ENCODE assay signal across 19 mouse cellular contexts in the genomic region with DNA sequence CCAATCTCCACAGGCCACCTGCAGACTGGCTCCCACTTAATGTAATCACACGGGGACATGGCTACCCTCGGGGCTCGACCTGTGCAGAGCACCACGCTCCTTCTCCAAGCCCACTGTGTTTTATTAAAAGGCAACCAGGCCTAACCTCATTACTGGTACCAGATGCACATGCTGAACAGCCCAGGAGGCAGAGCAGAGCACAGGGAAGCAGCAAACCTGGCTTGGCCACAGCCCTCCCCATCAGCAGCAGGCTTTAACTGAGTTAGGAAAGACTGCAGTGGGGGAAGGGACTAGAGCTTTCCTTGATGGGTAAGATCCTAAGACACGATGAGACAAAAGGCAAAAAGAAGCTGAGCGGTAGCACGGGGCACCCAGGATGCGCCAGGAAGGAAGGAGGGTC. TPM values are rescaled to one million over a fixed set of nuclear protein-coding genes. Genes with fewer than 3 reads are reported as not detected.
A peak's percentile ranks its signal among the peaks of the same experiment; 100 is the strongest.
DNase-seq lines count a peak whose midpoint lies in the region; ATAC-seq lines count a peak whose summit lies in the region.
"Had no signal": no experiment of that assay in that cellular context is flagged by ENCODE, and none has a peak within 500 bp of the region (broad histone marks: within the 10 kb centered on the region; RNA-seq: fewer than 3 reads in every experiment).

No protein-coding gene starts in this region.

- 69% methylated on average over 8 of the region's 8 CpGs for WGBS in embryonic facial prominence, embryonic 11.5 days
- 65% methylated on average over 8 of the region's 8 CpGs for WGBS in embryonic facial prominence, embryonic 10.5 days
- 49% methylated on average over 8 of the region's 8 CpGs for WGBS in limb, embryonic 13.5 days
- WGBS in limb, embryonic 10.5 days = 73% methylated on average over 8 of the region's 8 CpGs
- 74% methylated on average over 8 of the region's 8 CpGs for WGBS in intestine, embryonic 16.5 days

- H3K9me3 ChIP-seq in embryonic facial prominence, embryonic 11.5 days (replicated peaks; ENCODE audit: control insufficient read depth, low read length) = no peaks in the 10 kb centered on the region
- H3K9me3 ChIP-seq in embryonic facial prominence, embryonic 10.5 days = no peaks in the 10 kb centered on the region
- H3K9me3 ChIP-seq in limb, embryonic 13.5 days = no peaks in the 10 kb centered on the region
- no peaks in the 10 kb centered on the region for H3K9me3 ChIP-seq in limb, embryonic 10.5 days (replicated peaks)
- H3K9me3 ChIP-seq in intestine, embryonic 16.5 days (ENCODE audit: control insufficient read depth, low read length) = no peaks in the 10 kb centered on the region
- H3K9me3 ChIP-seq: forebrain, embryonic 13.5 days; heart, embryonic 13.5 days; hindbrain, embryonic 12.5 days had no signal

- no peak overlapping the region for H3K27ac ChIP-seq in embryonic facial prominence, embryonic 11.5 days (replicated peaks; ENCODE audit: low read depth, low read length)
- no peak overlapping the region for H3K27ac ChIP-seq in embryonic facial prominence, embryonic 10.5 days (replicated peaks)
- H3K27ac ChIP-seq in limb, embryonic 13.5 days = no peak overlapping the region
- H3K27ac ChIP-seq in limb, embryonic 10.5 days = no peak overlapping the region
- no peak overlapping the region for H3K27ac ChIP-seq in intestine, embryonic 16.5 days (ENCODE audit: low read length)
- H3K27ac ChIP-seq: forebrain, embryonic 13.5 days; heart, embryonic 13.5 days; hindbrain, embryonic 12.5 days had no signal

- no peaks in the 10 kb centered on the region for H3K36me3 ChIP-seq in embryonic facial prominence, embryonic 11.5 days (replicated peaks; ENCODE audit: control insufficient read depth, insufficient read depth, low read depth, low read length)
- H3K36me3 ChIP-seq in embryonic facial prominence, embryonic 10.5 days (replicated peaks) = no peaks in the 10 kb centered on the region
- no peaks in the 10 kb centered on the region for H3K36me3 ChIP-seq in limb, embryonic 13.5 days
- H3K36me3 ChIP-seq in limb, embryonic 10.5 days = no peaks in the 10 kb centered on the region
- no peaks in the 10 kb centered on the region for H3K36me3 ChIP-seq in intestine, embryonic 16.5 days (ENCODE audit: control insufficient read depth, insufficient read depth, low read length)
- H3K36me3 ChIP-seq: heart, embryonic 13.5 days; hindbrain, embryonic 12.5 days had no signal

- H3K9ac ChIP-seq in embryonic facial prominence, embryonic 11.5 days (replicated peaks; ENCODE audit: low read length) = no peak overlapping the region
- peak overlapping the region; percentile 1; the same call in 1 of the 2 replicates for H3K9ac ChIP-seq in limb, embryonic 13.5 days
- 0 out of 2 replicates have a peak overlapping the region, but pooled peaks have one; percentile 24 for H3K9ac ChIP-seq in intestine, embryonic 16.5 days (ENCODE audit: low read depth, low read length)
- H3K9ac ChIP-seq: forebrain, embryonic 13.5 days; heart, embryonic 13.5 days; hindbrain, embryonic 12.5 days had no signal

- DNase-seq in embryonic facial prominence, embryonic 11.5 days (ENCODE audit: low spot score) = peak; percentile 13
- no peak for DNase-seq in embryonic facial prominence, embryonic 10.5 days (ENCODE audit: low spot score)
- no peak for DNase-seq in limb, embryonic 10.5 days (ENCODE audit: low spot score)
- DNase-seq in frontal cortex, adult 2 months (ENCODE audit: extremely low spot score in 1 of 2, low spot score in 1 of 2) = no peak
- DNase-seq: cerebellum, adult 11-12 months; cerebellum, adult 9-10 months; cerebellum, postnatal 25 days; gastrocnemius, postnatal 36 days; heart, adult 11 months; heart, postnatal 36 days; kidney, adult 18-20 months had no signal

- no peaks in the 10 kb centered on the region for H3K4me1 ChIP-seq in embryonic facial prominence, embryonic 11.5 days (ENCODE audit: control insufficient read depth, insufficient read depth, low read length)
- peaks cover 45% of the 10 kb centered on the region for H3K4me1 ChIP-seq in embryonic facial prominence, embryonic 10.5 days
- peaks cover 26% of the 10 kb centered on the region for H3K4me1 ChIP-seq in limb, embryonic 13.5 days
- peaks cover 35% of the 10 kb centered on the region for H3K4me1 ChIP-seq in limb, embryonic 10.5 days
- peaks cover 15% of the 10 kb centered on the region for H3K4me1 ChIP-seq in intestine, embryonic 16.5 days (ENCODE audit: control insufficient read depth, insufficient read depth, low read length)

- peaks cover 8% of the 10 kb centered on the region for H3K27me3 ChIP-seq in embryonic facial prominence, embryonic 11.5 days (ENCODE audit: control insufficient read depth, insufficient read depth, low read length)
- peaks cover 79% of the 10 kb centered on the region for H3K27me3 ChIP-seq in embryonic facial prominence, embryonic 10.5 days (replicated peaks; ENCODE audit: low read depth, poor library complexity, severe bottlenecking)
- H3K27me3 ChIP-seq in limb, embryonic 13.5 days = peaks cover 18% of the 10 kb centered on the region
- H3K27me3 ChIP-seq in limb, embryonic 10.5 days (ENCODE audit: low read depth, poor library complexity, severe bottlenecking) = peaks cover 69% of the 10 kb centered on the region
- peaks cover 4% of the 10 kb centered on the region; the same call in 1 of the 2 replicates for H3K27me3 ChIP-seq in intestine, embryonic 16.5 days (replicated peaks; ENCODE audit: control insufficient read depth, insufficient read depth, low read length)

- no peak overlapping the region for H3K4me2 ChIP-seq in embryonic facial prominence, embryonic 11.5 days (ENCODE audit: low read depth, low read length)
- no peak overlapping the region for H3K4me2 ChIP-seq in limb, embryonic 13.5 days (replicated peaks)
- H3K4me2 ChIP-seq in intestine, embryonic 16.5 days (ENCODE audit: low read depth, low read length) = no peak overlapping the region
- H3K4me2 ChIP-seq: heart, embryonic 13.5 days; hindbrain, embryonic 12.5 days had no signal

- ATAC-seq in embryonic facial prominence, embryonic 11.5 days (replicated peaks; ENCODE audit: insufficient number of reproducible peaks, low FRiP score, low TSS enrichment, low read depth) = no peak
- no peak for ATAC-seq in limb, embryonic 13.5 days (ENCODE audit: low FRiP score, low read depth)
- no peak for ATAC-seq in intestine, embryonic 16.5 days
- ATAC-seq: forebrain, embryonic 13.5 days had no signal

- no peak overlapping the region for H3K4me3 ChIP-seq in embryonic facial prominence, embryonic 11.5 days (ENCODE audit: low read depth, low read length)
- no peak overlapping the region for H3K4me3 ChIP-seq in embryonic facial prominence, embryonic 10.5 days
- no peak overlapping the region for H3K4me3 ChIP-seq in limb, embryonic 13.5 days
- H3K4me3 ChIP-seq in limb, embryonic 10.5 days = no peak overlapping the region
- no peak overlapping the region for H3K4me3 ChIP-seq in intestine, embryonic 16.5 days (ENCODE audit: low read length)
- H3K4me3 ChIP-seq: forebrain, embryonic 13.5 days; heart, embryonic 13.5 days; hindbrain, embryonic 12.5 days had no signal

RNA-seq across cellular contexts. Expression of gene Cyb561, which starts 11.2 kb away (rescaled TPM):
- polyA plus RNA-seq in embryonic facial prominence, embryonic 11.5 days (2014; fragmentation: Nextera tagmentation; extraction: Ambion mirVana) = 9.9 and 13.4 TPM in 2 replicates
- polyA plus RNA-seq in embryonic facial prominence, embryonic 10.5 days (2016; fragmentation: Nextera tagmentation; extraction: Ambion mirVana) = 13.2 and 14.0 TPM in 2 replicates
- polyA plus RNA-seq in limb, embryonic 13.5 days (2015; fragmentation: Nextera tagmentation; extraction: Ambion mirVana) = 9.9 and 10.5 TPM in 2 replicates
- polyA plus RNA-seq in limb, embryonic 10.5 days (2016; fragmentation: Nextera tagmentation; extraction: Ambion mirVana) = 6.2 and 7.1 TPM in 2 replicates
- 43.9 and 46.5 TPM in 2 replicates for polyA plus RNA-seq in intestine, embryonic 16.5 days (2015; fragmentation: Nextera tagmentation; extraction: Ambion mirVana)
- polyA plus RNA-seq in frontal cortex, adult 2 months (2012; rRNA removed) = 53.8 and 60.8 TPM in 2 replicates

RNA-seq across cellular contexts. Expression of gene Ace, which starts 25.8 kb away (rescaled TPM):
- polyA plus RNA-seq in embryonic facial prominence, embryonic 11.5 days (2014; fragmentation: Nextera tagmentation; extraction: Ambion mirVana) = 0.41 and 0.47 TPM in 2 replicates
- polyA plus RNA-seq in embryonic facial prominence, embryonic 10.5 days (2016; fragmentation: Nextera tagmentation; extraction: Ambion mirVana) = 0.45 and 0.50 TPM in 2 replicates
- 0.48 and 0.51 TPM in 2 replicates for polyA plus RNA-seq in limb, embryonic 13.5 days (2015; fragmentation: Nextera tagmentation; extraction: Ambion mirVana)
- 0.08 and 0.16 TPM in 2 replicates for polyA plus RNA-seq in limb, embryonic 10.5 days (2016; fragmentation: Nextera tagmentation; extraction: Ambion mirVana)
- 18.6 and 41.2 TPM in 2 replicates for polyA plus RNA-seq in intestine, embryonic 16.5 days (2015; fragmentation: Nextera tagmentation; extraction: Ambion mirVana)
- 6.3 and 8.5 TPM in 2 replicates for polyA plus RNA-seq in frontal cortex, adult 2 months (2012; rRNA removed)

RNA-seq across cellular contexts. Expression of gene Ace3, which starts 52.5 kb away (rescaled TPM):
- not detected in 2 replicates for polyA plus RNA-seq in embryonic facial prominence, embryonic 11.5 days (2014; fragmentation: Nextera tagmentation; extraction: Ambion mirVana)
- not detected in 2 replicates for polyA plus RNA-seq in embryonic facial prominence, embryonic 10.5 days (2016; fragmentation: Nextera tagmentation; extraction: Ambion mirVana)
- not detected in 2 replicates for polyA plus RNA-seq in limb, embryonic 13.5 days (2015; fragmentation: Nextera tagmentation; extraction: Ambion mirVana)
- not detected in 2 replicates for polyA plus RNA-seq in limb, embryonic 10.5 days (2016; fragmentation: Nextera tagmentation; extraction: Ambion mirVana)
- 0.07 TPM in 1 of 2 replicates, not detected in the other for polyA plus RNA-seq in intestine, embryonic 16.5 days (2015; fragmentation: Nextera tagmentation; extraction: Ambion mirVana)
- not detected in 2 replicates for polyA plus RNA-seq in frontal cortex, adult 2 months (2012; rRNA removed)
- polyA plus RNA-seq: cortical plate, adult 2 months; embryonic facial prominence, embryonic 14.5 days; forebrain, embryonic 13.5 days; heart, embryonic 13.5 days; heart, postnatal 0 days; hindbrain, embryonic 12.5 days had no signal
